ENCODE assay signal across 16 mouse cellular contexts in genomic region chr3:52503925-52504324, GRCm38 (mm10).
A peak's percentile ranks its signal among the peaks of the same experiment; 100 is the strongest.
DNase-seq lines count a peak whose midpoint lies in the region.
"Had no signal": no experiment of that assay in that cellular context is flagged by ENCODE, and none has a peak within 500 bp of the region (broad histone marks: within the 10 kb centered on the region; RNA-seq: fewer than 3 reads in every experiment).

No protein-coding gene starts in this region.

- DNase-seq in layer of hippocampus, adult 11-12 months (ENCODE audit: low spot score): peak; percentile 46
- DNase-seq in layer of hippocampus, postnatal 25 days (ENCODE audit: extremely low spot score in 1 of 2, low spot score in 1 of 2): no peak
- DNase-seq in brain, adult 2 months (ENCODE audit: low read depth, low spot score): peak; percentile 92
- peak; percentile 71 to 72 for DNase-seq in left cerebral cortex, adult 9 months (ENCODE audit: low spot score in 2 of 2)
- DNase-seq in right cerebral cortex, postnatal 14 days: peak; percentile 36
- DNase-seq in adrenal gland, adult 8-10 months: no peak
- DNase-seq in heart, adult 9 months (ENCODE audit: low spot score in 2 of 2): no peak
- DNase-seq: adrenal gland, postnatal 25 days; cerebellum, adult 18-20 months; gastrocnemius, postnatal 14 days; heart, adult 2 months; heart, postnatal 4 days; kidney, postnatal 36 days; lung, adult 18-20 months; lung, postnatal 36 days; thymus, postnatal 14 days had no signal

Comparison
In these comparisons a context has a peak if more than half of its experiments do, and no peak if none do; other contexts are left out.
1. DNase-seq: peak in layer of hippocampus, adult 11-12 months (single experiment), brain, adult 2 months (single experiment), left cerebral cortex, adult 9 months (2 of 2) and right cerebral cortex, postnatal 14 days (single experiment); none in layer of hippocampus, postnatal 25 days (0 of 2), adrenal gland, adult 8-10 months (single experiment) and heart, adult 9 months (0 of 2).